Mouse (Mus musculus) brain, embryonic 14.5 days (tissue): ENCODE results near the gene Apob.

ENCODE experiments used
- CTCF ChIP-seq: fragments of 200-500 bp; IDR thresholded peaks from 2 replicates; pipeline ENCODE4 v1.5.1; 2012; ENCODE audit warnings: inconsistent platforms, mild to moderate bottlenecking, moderate library complexity, borderline replicate concordance; ENCODE audit not compliant: insufficient read depth, insufficient read length; ENCODE audit errors: extremely low read depth
- POLR2A ChIP-seq: fragments of 200-500 bp; IDR thresholded peaks from 2 replicates; pipeline ENCODE4 v1.6.1; 2012; ENCODE audit warnings: mild to moderate bottlenecking, inconsistent platforms, borderline replicate concordance; ENCODE audit not compliant: poor library complexity, insufficient read depth, insufficient read length, severe bottlenecking; ENCODE audit errors: extremely low read depth

- TF ChIP-seq CTCF: no peak
- no peak for TF ChIP-seq POLR2A
These were observed 52.6 kb downstream of the Apob start for GRCm38 (mm10) chr12:8030057-8030456.
